Mouse (Mus musculus) retina, postnatal 7 days (tissue): ENCODE results near the gene Prkn.
"Not testable (repeated sequence)": the region's sequence is repeated elsewhere in the genome, so short reads cannot be mapped to it uniquely, and the experiment has no call there.

Experiments used
- DNase-seq: peaks from one replicate; pipeline ENCODE4 v3.0.0-alpha.2; 2012; ENCODE audit warnings: low read depth, low spot score

Gene Prkn

DNA sequence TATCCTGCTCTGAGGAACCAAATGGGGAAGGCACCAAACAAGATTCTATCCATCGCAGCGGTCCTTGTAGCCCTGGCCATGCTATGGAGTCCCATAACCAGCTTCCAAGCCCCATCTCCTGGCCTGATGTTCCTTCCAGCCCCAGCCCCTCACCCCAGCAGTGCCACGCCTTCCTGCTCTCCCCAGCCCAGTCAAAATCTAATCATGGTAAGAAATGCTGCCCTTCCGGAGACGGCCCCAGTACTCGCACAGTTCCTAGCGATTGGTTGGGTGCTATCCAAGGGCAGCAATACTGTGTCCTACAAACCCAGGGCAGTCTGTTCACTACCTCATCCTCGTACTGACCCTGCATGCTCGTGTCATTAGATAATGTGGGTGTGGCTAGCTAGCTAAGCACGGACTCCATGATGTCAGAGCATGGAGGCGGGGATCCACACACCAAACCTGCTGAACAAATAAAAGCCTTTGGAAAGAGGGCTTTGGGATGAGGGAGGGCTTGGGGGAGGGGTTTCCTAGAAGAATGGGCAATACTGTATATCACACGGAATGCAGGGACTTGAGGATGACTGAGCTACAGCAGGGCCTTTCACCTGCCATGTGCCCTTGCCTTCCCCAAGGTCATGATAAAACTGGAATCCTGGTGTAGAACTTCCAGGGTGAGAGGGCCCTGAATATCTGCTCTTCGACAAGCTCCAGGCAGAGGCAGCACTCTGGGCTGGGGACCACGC, 1148.1 kb downstream of the Prkn start:
- DNase-seq: no peak

DNA sequence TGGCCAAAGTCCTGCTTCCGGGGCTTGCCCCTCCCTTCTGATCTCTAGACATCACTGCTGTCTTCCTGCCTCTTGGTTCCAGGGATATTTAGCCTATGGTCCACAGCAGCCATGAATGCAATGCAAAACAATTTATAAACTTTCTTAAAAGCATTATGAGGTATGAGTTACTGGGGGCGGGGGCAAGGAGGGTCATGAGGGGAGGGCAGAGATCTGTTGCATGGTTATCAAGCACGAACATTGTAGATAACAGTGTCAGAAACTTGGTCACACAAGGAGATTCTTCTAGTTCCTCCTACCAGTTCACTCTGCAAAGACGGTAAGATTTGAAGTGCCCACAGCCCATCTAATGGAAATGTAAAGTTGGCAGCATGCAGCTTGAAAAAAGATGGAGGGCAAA, 1149.1 kb downstream of the Prkn start:
- DNase-seq: no peak

DNA sequence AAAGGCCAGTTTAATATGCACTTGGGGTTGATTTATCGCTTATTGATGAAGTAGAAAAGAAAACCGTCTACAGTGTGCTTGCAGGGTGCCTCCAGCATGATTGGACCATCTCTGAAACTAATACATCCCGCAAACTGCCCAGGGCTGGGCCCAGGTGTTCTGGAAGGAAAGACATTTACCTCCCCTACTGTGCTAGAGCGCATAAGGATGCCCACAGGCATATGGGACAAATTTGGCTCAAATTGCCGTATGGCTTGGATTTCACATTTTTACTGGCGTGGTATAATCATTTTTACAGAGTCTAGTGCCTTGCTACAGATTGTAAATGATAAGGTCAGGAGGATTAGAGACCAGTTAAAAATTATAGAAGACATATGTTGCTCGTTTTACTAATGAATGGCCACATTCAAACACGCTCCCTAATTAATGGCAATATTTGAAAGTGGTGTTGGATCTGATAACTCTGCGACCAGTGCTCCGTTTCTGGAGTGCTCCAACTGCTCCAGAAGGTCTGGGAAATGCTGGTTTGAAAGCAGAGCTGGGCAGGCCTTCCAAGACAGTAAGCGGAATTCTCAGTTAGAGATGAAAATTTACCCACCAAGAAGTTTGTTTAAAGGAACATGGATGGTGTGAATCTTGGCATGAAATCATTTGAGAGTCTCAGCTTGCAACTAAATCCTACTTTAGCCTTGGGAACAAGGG, 1150.4 kb downstream of the Prkn start:
- no peak for DNase-seq

DNA sequence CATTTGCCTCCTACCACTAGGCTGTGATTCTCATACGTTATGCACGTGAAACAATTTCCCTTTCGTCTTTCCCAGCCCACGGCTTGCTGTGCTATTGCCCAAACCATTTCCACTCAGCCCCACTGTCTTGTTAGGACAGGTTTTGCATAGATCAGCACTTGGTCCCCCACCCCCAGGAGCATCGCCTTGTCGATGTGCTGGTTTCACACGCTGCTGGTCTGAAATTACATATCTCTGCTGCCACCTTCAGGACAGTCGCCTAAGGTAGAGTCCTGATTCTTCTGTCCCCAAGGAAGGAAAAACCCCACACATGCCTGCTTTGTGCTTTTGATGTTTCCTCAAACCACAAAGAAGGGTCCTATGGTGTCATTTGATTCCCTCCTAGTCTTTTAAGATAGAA, 1153.1 kb downstream of the Prkn start:
- DNase-seq: no peak

DNA sequence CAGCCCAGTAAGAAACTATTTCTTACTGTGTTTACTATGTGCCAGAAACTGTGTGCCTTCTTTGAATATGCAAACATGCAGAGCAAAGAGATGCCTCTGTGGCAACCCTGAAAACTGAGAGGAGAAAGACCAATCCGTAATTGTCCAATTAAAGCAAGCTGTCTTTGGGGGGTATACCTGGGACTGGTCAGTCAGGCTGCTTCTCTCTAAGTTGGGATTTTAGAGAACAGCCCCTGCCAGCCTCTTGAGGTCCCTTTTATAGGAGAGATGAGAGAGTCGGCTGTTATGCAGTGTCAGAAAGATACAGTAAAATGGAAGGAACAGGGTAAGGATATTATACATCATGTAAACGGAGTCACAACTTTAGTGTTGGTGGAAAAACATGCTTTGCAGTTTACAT, 1154.1 kb downstream of the Prkn start:
- no peak for DNase-seq

DNA sequence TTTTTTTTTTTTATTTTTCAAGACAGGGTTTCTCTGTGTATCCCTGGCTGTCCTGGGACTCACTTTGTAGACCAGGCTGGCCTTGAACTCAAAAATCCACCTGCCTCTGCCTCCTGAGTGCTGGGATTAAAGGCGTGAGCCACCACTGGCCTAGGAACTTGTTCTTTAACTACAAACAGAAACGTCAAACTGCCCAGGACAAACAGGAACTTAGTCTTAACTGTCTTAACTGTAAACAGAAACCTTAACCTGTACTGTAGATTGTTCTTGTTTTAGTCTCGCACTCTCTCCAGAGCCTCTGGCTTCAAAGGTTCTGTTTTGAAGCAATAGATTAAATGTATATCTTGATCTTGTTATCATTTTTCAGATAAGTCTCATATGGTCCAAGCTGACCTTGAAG, 1154.6 kb downstream of the Prkn start:
- not testable (repeated sequence) for DNase-seq

DNA sequence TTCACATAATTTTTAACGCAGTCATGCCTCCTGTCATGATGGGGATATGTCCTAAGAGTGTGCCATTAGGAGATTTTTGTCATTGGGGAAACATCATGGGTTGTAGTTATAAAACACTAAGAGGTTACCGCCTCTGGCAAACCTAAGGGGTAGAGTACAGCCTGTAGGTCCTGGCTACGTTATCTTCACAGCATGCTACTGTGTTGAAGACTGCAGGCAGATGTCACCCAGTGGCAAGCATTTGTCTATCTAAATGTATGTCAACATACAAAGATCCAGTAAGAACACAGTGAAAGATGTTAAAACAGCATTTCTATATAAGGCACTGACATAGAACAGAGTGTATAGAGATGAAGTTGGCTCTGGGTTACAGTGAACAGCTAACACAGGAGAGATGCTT, 1155.3 kb downstream of the Prkn start:
- DNase-seq: no peak

DNA sequence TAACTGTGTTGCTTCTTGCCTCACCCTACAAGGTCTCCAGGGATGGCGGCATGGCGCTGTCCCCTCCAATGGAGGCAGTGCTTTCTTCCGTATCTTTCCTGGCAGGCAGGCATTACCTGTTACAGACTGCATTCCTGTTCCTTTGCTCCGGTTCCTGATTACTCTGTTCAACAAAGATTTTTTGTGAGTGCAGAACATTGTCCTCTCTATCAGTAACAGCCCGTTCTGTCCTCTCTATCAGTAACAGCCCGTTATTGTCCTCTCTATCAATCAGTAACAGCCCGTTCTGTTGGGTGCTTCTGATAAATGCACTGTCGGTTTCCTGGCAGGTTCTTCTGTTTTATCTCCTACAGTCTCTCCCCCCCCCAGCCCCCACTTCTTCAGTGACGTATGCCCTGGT, 1156.1 kb downstream of the Prkn start:
- no peak for DNase-seq

DNA sequence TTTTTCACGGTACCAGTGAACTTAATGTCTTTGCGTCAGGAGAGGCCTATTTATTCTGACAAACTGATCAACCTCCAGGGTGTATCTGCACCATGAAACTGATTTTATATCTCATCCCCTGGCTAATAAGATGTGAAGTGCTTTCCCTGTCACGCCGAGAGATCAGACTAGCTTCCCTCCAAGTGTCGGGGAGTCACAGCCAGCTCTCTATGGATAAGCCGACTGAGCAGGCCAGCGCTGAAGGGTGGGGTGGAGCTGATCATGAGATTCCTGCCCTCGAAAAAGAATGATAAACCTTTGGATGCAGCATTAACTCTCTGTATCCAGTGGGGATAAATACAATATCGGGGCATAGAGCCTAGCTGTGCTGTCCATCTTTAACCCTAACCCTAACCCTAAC, 1160.1 kb downstream of the Prkn start:
- DNase-seq: no peak

DNA sequence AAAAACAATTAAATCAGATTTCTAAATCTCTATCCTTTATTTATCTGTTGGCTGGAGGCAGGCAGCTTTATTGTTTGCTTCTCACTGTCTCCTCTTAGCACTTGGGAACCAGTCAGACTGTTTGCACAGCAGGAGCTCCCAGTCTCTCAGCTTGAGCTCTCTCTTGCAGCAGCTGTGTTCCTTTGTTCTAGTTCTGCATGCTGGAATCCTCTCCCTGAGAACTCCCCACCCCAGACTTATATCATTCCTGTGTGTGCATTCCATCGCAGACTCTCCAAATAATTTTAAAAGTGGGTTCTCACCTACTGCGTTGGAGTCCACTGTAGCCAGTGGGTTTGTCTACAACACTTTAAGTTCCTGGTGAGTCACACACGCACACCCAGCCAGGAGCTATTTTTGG, 1181.1 kb downstream of the Prkn start:
- DNase-seq: no peak

DNA sequence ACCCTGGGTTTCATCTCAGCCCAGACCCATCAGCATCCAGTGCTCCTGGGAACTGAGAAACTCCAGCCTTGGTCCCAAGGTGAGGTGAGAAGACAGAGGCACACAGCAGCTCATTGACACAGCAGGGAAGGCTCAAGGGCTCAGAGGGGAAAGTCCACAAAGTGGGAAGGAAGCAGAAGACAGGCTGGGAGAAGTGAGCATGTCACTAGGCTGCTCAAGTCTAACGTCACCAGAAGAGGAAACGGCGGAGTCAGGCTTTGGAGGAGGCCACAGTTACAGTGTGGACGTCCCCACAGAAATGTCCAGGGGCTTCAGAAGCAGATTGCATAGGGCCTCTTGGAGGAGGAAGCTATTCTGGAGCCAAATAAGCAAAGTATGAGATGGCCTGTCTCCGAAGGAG, 1189.2 kb downstream of the Prkn start:
- DNase-seq: no peak

DNA sequence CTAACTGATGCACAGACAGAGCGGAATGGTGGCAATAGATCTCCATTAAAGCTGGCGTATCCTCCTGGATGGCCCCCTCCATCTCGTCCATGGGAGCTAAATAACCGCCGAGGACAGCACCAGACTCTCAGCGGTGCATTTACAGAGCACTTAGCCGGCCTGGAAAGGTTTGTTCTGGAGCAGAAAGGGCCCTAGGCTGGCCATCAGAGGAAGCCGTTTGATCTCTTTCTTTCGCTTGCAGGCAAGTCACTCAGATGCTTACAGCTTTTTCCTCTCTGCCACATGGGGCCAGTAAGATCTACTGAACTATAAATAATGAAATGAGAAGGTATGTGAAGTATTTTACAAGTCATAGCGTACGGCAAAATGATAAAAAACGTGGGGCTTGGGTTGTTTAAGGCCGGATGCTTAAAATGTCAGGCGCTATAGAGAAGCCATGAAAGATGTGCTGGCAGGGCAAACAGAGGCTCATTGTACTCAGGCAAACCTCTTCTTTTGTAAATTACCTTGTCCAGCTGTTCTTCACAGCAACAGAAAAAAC, 1189.8 kb downstream of the Prkn start:
- no peak for DNase-seq

DNA sequence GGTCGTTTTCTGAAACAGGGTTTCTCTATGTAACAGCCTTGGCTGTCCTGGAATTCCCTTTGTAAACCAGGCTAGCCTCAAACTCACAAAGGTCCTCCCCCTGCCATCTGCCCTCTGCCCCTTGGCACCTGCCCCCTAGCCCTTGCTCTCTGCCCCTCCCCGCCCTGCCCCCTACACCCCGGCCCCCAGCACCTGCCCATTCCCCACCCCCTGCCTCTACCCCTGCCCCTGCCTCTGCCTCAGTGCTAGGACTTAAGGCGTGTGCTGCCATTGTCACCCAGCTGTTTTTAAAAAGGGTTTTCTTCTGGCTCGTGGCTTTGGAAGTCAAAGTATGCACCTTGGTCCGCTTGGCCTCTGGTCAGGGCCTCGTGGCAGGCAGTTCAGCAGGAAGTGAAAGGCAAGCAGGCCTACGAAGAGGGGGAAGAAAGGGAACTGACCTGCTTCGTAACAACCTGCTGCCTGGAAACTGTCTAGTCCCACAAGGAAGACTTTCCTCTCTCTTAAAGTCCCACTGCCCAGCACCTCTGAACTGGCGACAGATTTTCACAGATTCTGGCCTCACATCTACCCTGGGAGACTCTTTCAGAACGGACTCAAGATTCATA, 1190.5 kb downstream of the Prkn start:
- DNase-seq: no peak

DNA sequence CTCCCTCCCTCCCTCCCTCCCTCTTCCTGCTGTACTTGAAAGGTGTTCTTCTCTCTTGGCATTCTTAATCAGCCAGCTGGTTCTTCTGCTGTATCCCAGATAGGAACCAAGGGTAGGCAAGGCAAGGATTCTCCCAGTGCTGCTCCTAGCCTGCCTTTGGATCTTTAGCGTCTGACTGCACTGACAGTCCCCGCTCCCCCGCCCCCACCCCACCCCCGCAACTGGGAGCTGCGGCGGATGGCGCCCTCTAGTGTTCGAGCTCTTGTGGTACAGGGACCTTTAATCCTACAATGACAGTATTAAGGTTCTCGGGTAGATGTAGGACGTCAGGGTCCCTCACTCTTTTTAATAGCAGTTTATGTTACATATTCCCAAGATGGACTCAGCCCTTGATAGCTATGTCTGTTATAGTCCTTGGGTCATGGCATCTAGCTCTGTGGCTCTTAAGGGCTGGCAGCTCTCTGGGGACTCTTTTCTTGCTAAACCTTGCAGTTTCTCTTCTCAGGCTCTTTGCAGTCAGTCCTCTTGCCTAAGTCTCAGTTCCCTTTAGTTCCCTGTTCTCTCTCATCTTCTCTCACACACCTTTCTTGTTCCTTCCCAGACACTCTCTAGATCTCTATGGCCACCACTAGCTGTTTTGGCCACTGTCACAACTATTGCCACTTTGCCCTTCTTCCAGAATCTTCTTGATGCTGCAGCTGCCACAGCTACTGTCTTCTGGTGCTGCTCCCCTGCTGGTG, 1191.2 kb downstream of the Prkn start:
- peak; percentile 52 for DNase-seq

DNA sequence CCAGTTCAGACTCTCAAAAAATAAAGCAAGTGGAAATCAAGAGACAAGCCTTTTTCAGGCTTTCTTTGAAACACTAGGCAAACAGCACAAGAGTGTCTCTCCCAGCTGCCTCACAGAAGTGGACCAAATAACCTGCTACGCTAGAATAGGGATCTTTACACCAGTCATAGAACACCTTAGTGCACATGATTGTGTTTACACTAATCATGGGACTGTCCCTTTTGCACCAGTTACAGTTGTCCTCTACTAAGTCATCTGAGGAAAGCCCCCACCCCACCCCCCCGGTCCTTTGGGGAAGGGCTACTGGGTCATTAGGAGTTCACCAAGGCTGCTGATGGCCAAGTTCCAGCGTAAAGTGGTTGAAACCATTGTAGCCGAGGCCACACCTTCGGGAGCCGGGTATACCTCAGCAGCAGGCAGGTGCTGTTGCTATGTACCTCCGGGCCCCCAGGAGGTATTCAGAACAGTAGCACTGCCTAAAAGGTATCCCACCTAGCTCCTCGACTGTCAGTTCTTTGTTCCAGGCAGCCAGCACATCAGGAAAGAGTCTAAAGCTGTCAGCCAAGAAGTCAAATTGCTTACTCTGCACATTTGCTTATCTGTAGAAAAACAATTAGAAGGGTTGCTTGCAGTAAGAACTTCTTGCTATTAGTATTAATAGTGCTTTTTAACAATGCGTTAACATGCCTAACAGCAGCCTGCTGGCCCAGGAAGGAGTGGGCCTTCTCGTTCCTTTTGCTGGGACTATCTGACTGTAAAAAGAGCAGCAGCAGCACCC, 1192.0 kb downstream of the Prkn start:
- no peak for DNase-seq

DNA sequence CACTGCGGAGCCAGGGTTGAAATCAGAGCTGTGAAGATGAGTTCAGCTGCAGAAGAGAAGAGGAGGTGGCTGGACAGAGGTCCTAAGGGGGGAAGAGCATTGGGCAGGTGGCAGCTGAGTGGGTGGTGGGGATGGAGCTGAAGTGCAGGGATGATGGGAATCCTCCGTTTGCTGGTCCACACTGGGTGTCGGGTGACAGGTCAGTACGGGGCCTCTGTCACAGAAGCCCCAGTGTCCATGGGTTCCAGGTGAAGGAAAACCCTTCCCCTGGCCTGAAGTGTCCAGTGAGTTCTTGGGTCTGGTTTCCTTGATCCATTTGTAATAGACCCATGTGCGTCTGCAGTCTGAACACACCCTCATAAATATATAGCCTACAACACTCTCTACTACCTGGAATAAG, 1195.2 kb downstream of the Prkn start:
- DNase-seq: no peak

DNA sequence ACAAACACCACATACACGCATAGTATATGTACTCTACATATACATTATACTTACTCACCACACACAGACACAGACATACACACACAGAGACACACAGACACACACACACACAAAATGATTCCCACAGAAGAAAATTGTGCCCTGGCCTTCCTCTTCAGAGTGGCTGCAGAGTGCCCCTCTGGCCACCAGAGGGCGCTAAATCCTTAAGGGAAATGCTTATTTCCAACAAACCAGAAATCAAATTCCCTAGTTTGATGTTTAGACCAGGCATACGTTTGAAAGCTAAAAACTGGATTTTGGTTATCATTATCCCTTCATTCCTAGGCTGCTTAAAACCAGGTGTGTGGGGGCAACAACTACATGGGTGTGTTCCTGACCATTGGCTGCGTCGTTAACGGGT, 1196.0 kb downstream of the Prkn start:
- DNase-seq: peak; percentile 57

DNA sequence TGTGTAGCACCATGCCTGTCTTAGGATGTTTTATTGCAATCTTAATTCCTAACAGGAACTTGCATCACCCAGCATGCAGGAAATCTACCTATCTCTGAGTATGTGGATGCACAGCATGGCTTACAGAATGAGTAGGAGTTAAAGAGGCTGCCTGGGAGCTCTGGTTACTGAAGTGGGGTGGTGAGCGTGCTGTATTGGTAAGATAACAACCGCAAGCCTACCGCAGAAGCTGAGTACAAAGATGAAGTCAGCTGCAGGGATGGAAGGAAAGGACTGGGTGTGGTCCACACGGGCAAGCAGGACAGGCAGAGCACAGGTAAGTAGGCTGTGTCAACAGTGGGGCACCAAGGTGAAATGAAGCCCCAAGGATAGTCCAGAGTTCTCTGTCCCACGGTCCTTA, 1196.9 kb downstream of the Prkn start:
- DNase-seq: no peak

DNA sequence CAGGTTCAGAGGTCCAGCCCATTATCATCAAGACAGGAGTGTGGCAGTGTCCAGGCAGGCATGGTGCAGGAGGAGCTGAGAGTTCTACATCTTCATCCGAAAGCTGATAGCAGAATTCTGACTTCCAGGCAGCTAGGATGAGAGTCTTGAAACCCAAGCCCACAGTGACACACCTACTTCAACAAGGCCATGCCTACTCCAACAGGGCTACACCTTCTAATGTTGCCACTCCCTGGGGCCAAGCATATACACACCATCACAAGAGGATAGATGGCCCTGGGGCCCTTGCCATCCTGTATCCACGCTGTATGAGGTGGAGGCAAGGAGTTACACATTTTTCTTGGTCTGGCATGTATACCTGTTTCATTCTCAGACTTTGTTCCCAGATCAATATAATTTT, 1197.4 kb downstream of the Prkn start:
- DNase-seq: no peak

DNA sequence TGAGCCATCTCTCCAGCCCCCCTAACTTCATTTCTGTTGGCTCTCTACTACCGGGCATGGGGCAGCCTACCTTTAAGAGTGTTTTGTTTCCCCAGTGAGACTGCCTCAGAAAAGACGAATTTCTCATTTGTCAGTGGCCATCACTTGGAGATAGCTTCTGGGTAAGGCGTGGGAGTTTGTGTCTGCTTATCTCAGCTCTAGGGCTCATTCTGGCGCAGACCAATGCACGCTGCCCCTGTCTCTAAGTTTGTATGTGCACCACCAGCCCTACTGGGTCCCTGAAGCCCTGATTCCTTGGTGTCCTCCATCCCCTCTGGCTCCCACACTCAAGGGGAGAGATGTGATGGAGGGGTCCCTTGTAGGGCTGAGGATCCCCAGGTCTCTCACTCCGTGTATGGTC, 1198.3 kb downstream of the Prkn start:
- no peak for DNase-seq

DNA sequence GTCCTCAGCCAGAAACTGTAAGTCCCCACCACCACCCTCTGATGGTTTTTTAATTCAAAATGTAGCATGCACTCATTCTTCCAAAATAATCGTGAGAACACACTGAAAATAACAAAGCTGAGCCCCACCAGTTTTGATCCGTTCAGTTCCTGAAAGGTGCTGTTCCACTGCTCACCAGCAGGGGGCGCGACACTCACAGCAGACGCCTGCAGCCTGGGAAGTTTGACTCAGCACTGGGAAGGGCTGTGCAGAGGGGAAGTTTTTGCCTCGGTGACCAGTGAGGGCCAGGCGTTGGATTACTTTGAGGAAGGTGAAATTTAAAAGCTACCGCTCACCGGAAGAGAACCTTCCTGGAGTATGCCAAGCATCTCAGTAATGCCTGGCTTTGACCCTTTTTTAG, 1199.0 kb downstream of the Prkn start:
- peak; percentile 61 for DNase-seq
